Mouse (Mus musculus) NIH3T3 (cell line): ENCODE measurements around the gene Adk.

ENCODE experiments used
- DNase-seq: peaks from one replicate; pipeline ENCODE4 v3.0.0-alpha.2; 2012; ENCODE audit warnings: low read depth

The Adk gene

GRCm38 (mm10) chr14:21271472-21271871 is 219.1 kb downstream of the Adk start:
- no peak for DNase-seq

- DNase-seq: no peak
Measured at GRCm38 (mm10) chr14:21275786-21276185, 223.4 kb downstream of the Adk start.

- no peak for DNase-seq
Measured at GRCm38 (mm10) chr14:21278290-21278689, 225.9 kb downstream of the Adk start.

- DNase-seq: no peak
Measured at GRCm38 (mm10) chr14:21278907-21279535, 226.6 kb downstream of the Adk start.

- DNase-seq: no peak
Measured at GRCm38 (mm10) chr14:21280451-21280850, 228.1 kb downstream of the Adk start.

- no peak for DNase-seq
Measured at GRCm38 (mm10) chr14:21281506-21281905, 229.1 kb downstream of the Adk start.

- peak; percentile 36 for DNase-seq
Measured at GRCm38 (mm10) chr14:21284116-21284515, 231.7 kb downstream of the Adk start.

- DNase-seq: no peak
Measured at GRCm38 (mm10) chr14:21284847-21285246, 232.5 kb downstream of the Adk start.

GRCm38 (mm10) chr14:21286274-21286673 is 233.9 kb downstream of the Adk start:
- DNase-seq: no peak

- no peak for DNase-seq
Measured at GRCm38 (mm10) chr14:21287726-21288442, 235.5 kb downstream of the Adk start.

GRCm38 (mm10) chr14:21299743-21300142 is 247.4 kb downstream of the Adk start:
- DNase-seq: no peak

GRCm38 (mm10) chr14:21304815-21305214 is 252.4 kb downstream of the Adk start:
- DNase-seq: no peak

GRCm38 (mm10) chr14:21308349-21308936 is 256.1 kb downstream of the Adk start:
- DNase-seq: peak; percentile 63

GRCm38 (mm10) chr14:21310530-21310929 is 258.2 kb downstream of the Adk start:
- DNase-seq: no peak

- DNase-seq: peak; percentile 18
Measured at GRCm38 (mm10) chr14:21313561-21314342, 261.4 kb downstream of the Adk start.

- no peak for DNase-seq
Measured at GRCm38 (mm10) chr14:21314466-21314865, 262.1 kb downstream of the Adk start.

GRCm38 (mm10) chr14:21334826-21335225 is 282.5 kb downstream of the Adk start:
- DNase-seq: no peak

GRCm38 (mm10) chr14:21335691-21336314 is 283.4 kb downstream of the Adk start:
- peak; percentile 65 for DNase-seq

GRCm38 (mm10) chr14:21337948-21338347 is 285.6 kb downstream of the Adk start:
- peak; percentile 53 for DNase-seq

- DNase-seq: no peak
Measured at GRCm38 (mm10) chr14:21341195-21341594, 288.8 kb downstream of the Adk start.

- no peak for DNase-seq
Measured at GRCm38 (mm10) chr14:21342984-21343383, 290.6 kb downstream of the Adk start.

GRCm38 (mm10) chr14:21344896-21345295 is 292.5 kb downstream of the Adk start:
- DNase-seq: no peak
